Mouse (Mus musculus) layer of hippocampus, postnatal 14 days (tissue): ENCODE results near the gene Ddx17. TPM values are rescaled to one million over a fixed set of nuclear protein-coding genes. Genes with fewer than 3 reads are reported as not detected.

ENCODE experiments used
- DNase-seq, 2 experiments: peaks; one replicate each; pipeline ENCODE4 v3.0.0; 2021 to 2022; ENCODE audit warnings: low spot score in 2 of 2, mixed read lengths in 1 of 2
- long read RNA-seq, 2 experiments: library from polyadenylated mRNA; stranded (forward); transcript quantifications; one replicate each; pipeline ENCODE4 v2.0.0; 2021
- total RNA-seq, 2 experiments: library from RNA; stranded (reverse); gene quantifications; 2 replicates each; pipeline ENCODE4 v1.2.3; 2021

Gene Ddx17
- total RNA-seq, result 100 to 1,000 TPM; 353 to 381 TPM
- long read RNA-seq, experiment 1, partial matches to known transcripts, result 4 of 19 reads
- long read RNA-seq, experiment 1, other reads (novel, unspliced or antisense), result 15 of 19 reads
- long read RNA-seq, experiment 2, partial matches to known transcripts, result 4 of 29 reads
- long read RNA-seq, experiment 2, other reads (novel, unspliced or antisense), result 25 of 29 reads

- peak; percentile 99 to 100 for DNase-seq
Measured at GRCm38 (mm10) chr15:79546410-79547288, at the start of gene Ddx17. TSS of gene Ddx17 (minus strand) at chr15:79546741.

GRCm38 (mm10) chr15:79581581-79581980 lies 35.0 kb upstream of the Ddx17 start:
- DNase-seq, result no peak

- no peak for DNase-seq
Measured at GRCm38 (mm10) chr15:79577671-79578426, 31.3 kb upstream of the Ddx17 start.

GRCm38 (mm10) chr15:79576947-79577346 lies 30.4 kb upstream of the Ddx17 start:
- DNase-seq, result no peak

GRCm38 (mm10) chr15:79575543-79576222 lies 29.1 kb upstream of the Ddx17 start:
- DNase-seq, result no peak

- peak in 1 of 2 experiments; percentile 29 for DNase-seq
Measured at GRCm38 (mm10) chr15:79562417-79562816, 15.9 kb upstream of the Ddx17 start.

- DNase-seq, result no peak
Measured at GRCm38 (mm10) chr15:79559649-79560048, 13.1 kb upstream of the Ddx17 start.

GRCm38 (mm10) chr15:79552566-79552965 lies 6.0 kb upstream of the Ddx17 start:
- DNase-seq, result no peak

GRCm38 (mm10) chr15:79548226-79548625 lies 1.7 kb upstream of the Ddx17 start:
- DNase-seq, result no peak

GRCm38 (mm10) chr15:79547289-79547820 lies 814 bp upstream of the Ddx17 start:
- DNase-seq, result no peak

- DNase-seq, result peak in 1 of 2 experiments; percentile 46
Measured at GRCm38 (mm10) chr15:79545921-79546399, 581 bp downstream of the Ddx17 start.

- DNase-seq, result no peak
Measured at GRCm38 (mm10) chr15:79545496-79545895, 1.0 kb downstream of the Ddx17 start.

- no peak for DNase-seq
Measured at GRCm38 (mm10) chr15:79543968-79544367, 2.6 kb downstream of the Ddx17 start.

GRCm38 (mm10) chr15:79533796-79534195 lies 12.7 kb downstream of the Ddx17 start:
- DNase-seq, result no peak

- no peak for DNase-seq
Measured at GRCm38 (mm10) chr15:79529935-79530334, 16.6 kb downstream of the Ddx17 start.

- no peak for DNase-seq
Measured at GRCm38 (mm10) chr15:79527991-79528639, 18.4 kb downstream of the Ddx17 start.

GRCm38 (mm10) chr15:79527192-79527591 lies 19.3 kb downstream of the Ddx17 start:
- no peak for DNase-seq

GRCm38 (mm10) chr15:79525979-79526768 lies 20.4 kb downstream of the Ddx17 start:
- DNase-seq, result no peak

- DNase-seq, result no peak
Measured at GRCm38 (mm10) chr15:79525564-79525963, 21.0 kb downstream of the Ddx17 start.
